Mouse (Mus musculus) spleen, postnatal 10 days (tissue): ENCODE results near the gene Car6.

Experiments used
- DNase-seq, 2 experiments: peaks; one replicate each; pipeline ENCODE4 v3.0.0; 2021 to 2022; ENCODE audit warnings: low spot score in 2 of 2

The Car6 gene

DNA sequence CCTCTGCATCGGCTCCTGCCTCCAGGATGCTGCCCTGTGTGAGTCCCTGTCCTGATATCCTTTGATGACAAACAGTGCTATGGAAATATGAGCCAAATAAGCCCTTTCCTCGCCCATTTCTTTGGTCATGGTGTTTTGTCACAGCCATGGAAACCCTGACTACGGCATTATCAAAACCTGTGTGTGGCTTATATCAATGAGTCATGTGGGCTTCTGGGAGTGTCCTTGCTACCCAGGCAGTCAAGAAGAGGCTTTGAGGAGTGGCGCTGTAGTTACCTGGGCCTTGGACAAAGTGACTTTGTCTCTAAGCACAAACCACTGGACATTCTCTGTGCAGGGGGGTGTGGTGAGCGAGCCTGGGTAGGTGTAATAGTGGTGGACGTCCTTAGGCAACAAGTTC is 8.9 kb downstream of the Car6 start:
- no peak for DNase-seq

DNA sequence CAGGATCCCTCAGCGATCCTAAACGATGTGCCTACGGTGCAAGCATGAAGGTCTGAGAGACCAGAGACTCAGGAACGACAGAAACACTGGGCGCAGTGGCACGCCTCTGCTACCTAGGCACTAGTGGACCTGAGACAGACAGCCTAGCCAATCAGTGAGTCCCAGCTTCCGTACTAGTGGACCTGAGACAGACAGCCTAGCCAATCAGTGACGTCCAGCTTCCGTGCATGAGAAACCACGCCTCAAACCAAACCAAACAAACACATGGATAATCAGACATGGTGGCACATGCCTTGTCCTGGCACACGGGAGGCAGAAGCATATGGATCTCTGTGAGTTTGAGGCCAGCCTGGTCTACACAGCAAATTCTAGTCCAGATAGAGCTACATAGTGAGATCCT is 12.9 kb downstream of the Car6 start:
- no peak for DNase-seq

DNA sequence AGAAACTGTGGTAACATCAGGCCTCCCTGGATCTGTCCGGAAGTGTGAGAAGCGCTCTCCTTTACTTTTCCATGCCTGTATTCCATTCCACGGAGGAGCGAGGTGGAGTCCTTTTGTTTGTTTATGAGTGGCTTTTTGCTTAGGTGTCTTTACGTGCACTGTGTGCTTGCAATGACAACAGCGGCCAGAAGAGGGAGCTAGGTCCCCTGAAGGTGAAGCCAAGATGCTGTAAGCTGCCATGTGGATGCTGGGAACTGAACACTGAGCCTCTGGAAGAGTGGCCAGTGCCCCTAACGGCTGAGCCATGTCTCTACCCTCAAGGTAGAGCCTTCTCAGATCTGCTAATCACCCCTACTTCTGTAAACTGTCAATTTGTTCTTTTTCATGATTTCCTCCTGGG is 19.8 kb downstream of the Car6 start:
- DNase-seq: peak in 1 of 2 experiments; percentile 37

DNA sequence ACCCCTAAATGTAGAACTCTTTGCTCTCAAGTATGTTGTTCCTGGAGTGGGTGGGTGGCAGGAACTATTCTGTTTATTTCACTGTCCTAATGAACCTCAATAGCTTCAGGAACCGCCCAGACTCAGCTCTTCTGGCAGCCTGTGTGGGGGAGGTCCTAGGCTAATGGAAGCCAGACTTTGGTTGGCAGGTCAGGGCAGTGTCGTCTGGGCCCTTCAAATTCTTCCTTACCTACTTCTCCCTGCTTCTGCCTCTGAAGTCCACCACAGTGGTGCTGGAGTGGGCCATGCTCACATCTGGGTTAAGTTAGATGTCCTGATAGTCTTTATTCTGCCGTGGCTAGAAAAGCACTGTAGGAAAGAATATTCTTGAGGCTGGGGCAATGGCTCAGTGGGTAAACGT is 23.0 kb downstream of the Car6 start:
- no peak for DNase-seq

DNA sequence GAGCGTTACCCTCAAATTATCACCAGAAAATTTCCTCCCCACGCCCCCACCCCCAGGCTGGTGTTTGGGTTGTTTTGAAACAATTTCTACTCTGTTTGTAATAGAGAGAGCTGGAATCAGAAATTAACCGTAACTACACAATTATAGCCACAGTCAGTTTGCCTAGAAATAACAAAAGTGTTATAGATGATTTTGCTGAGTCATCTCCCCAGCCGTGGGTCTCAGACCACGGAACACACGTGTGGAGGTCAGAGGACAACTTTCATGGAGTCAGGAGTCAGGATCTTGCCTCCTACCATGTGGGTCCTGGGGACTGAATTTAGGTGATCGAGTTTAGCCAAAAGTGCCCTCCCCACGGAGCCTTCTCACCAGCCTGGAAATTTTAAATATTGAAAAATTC is 24.0 kb downstream of the Car6 start:
- DNase-seq: no peak

DNA sequence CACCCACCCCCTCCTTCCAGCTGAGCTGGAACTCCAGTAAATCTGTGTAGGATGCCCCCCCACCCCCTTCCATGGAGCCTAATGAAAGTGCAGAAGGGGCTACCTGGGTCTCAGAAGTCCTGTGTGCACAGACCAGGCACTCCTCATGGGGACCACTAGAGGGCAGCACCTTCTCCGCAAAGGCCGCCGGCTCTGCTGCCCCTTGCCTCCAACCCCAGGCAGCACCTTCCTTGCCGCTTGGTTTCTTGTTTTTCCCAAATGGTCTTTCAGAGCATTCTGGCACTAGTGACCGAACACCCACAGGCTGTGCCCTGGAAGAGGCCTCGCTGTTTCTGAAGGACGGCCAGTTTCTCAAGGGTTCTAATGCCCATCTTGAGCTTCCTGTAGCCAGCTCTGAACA is 24.6 kb downstream of the Car6 start:
- DNase-seq: peak; percentile 16 to 52

DNA sequence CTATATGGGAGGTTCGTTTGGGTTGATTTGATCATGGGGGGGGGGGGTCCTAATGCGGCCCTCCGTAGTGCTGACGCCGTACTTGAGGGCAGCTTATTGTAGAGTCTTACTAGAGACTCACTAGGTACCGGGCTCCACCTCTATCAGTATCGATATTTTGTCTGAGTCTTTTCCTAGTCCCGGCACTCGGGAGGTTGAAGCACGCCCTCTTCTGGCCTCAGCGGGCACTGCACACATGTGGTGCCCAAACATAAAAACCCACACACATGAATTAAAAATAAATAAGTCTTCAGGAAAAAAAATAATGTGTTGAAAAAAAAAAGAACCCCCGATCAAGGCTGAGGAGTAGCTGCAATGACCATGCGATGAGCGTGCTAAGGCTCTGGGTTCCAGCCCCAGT is 27.1 kb downstream of the Car6 start:
- no peak for DNase-seq

DNA sequence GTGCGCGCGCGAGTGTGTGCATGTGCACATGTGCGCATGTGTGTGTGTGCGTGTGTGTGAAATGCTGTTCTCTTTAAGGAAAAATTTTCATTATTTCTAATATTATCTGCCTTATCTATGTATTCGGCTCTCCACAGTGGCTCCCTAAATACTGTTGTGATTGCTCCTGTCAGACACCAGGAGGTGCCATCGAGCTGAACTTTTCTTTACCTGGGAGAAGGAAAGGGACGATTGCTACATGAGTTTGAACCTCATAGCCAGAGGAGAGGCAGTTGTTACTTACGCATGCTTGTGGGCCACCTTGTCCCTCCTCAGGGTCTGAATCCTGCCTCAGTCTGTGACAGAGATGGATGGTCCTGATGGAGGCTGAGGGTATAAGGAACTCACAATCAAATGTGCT is 27.9 kb downstream of the Car6 start:
- peak; percentile 11 to 52 for DNase-seq

DNA sequence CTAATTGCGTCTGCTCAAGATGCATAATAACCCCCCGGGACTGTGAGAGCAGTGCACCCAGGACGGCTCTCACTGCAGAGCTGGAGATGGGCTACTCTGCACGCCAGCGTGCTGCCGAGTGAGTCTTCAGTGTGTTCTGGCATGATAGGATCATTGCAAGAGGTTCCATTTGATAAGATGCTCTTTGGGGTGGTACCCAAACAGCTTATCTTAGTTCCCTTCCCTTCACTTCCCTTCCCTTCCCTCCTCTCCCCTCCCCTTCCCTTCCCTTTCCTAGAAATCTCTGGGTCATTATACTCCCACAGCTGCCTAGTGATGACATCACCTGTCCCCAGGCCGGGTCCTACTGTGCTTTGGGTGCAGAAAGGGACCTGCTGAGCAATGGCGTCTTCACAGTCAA is 29.0 kb downstream of the Car6 start:
- DNase-seq: no peak

DNA sequence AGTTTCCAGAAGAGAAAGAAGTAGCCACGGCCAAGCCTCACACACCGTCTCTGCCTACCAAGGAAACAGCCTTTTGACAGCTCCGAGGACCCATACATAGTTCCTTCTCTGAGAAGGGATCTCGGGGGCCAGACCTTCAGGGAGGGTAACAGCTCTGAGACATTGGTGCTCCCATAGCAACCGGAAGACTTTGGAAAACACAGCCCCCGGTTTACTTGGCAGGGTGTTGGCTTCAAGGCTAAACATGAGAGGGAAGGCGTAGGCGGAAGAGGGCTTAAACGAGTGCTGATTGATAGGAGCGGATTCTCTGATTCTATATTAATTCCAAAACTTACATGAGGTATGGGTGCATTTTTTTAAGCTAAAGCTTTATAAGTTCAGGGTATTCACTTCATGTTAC is 32.7 kb downstream of the Car6 start:
- DNase-seq: no peak

DNA sequence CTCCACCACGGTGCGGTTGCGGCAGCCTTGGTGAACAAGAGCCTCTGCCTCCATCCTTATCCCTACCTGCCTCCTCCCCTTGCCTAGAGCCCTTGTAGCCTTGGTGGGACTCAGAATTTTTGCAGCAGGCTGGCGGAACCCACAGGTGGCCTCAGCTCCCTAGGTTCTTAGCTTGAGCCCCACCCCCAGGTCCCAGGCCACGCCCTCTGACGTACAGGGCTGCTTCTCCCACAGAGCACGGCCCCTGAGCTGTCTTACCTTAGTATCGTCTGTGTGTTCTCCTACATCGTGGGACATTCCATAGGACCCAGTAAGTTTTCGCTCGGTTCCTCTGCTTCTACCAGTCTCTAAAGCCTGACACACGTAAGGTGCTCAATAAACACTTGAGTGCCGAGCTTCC is 36.3 kb downstream of the Car6 start:
- DNase-seq: no peak

DNA sequence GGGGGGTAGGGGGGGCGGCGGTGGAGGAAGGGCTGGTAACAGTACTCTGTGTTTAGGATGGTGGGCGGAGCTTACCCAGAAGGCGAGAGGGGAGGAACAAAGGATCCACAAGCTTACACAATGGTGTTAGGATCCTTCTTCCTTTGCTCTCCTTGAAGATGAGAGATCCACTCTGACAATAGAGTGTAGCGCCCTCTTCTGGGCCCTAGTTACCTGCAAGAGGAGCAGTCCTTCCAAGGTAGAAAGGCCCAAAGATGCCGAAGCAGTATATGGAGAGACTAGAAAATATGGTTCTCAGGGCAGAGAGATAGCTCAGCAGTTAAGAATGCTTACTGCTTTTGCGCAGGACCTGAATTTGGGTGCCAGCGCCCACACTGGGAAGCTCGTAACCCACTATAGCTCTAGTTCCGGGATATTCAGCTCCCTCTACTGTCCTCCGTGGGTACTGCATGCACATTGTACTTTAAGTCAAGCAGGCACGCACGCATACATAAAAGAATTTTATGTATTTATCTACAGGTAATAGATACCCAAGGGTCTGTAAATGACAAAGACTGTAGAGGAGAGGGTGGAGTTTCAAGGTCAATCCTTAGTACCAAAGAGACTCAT is 38.5 kb downstream of the Car6 start:
- DNase-seq: no peak

DNA sequence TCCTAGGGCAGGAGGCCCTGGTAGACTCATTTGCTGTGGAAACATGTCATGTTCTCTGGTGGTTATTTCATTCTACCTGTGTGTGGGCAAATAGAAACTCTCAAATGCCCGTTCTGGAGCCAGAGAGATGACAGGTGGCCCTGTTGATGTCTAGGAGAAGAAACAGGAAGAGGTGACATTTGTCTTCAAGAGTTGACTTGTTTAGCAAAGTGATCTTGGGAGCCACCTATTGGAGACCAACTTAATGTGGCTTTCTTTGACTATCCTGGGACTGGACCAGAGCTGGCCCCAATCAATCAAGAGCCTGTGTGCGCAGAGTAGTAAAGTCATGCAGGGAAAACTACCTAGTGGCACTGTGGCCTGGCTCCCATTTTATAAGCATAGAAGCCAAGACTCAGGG is 41.7 kb downstream of the Car6 start:
- DNase-seq: no peak

DNA sequence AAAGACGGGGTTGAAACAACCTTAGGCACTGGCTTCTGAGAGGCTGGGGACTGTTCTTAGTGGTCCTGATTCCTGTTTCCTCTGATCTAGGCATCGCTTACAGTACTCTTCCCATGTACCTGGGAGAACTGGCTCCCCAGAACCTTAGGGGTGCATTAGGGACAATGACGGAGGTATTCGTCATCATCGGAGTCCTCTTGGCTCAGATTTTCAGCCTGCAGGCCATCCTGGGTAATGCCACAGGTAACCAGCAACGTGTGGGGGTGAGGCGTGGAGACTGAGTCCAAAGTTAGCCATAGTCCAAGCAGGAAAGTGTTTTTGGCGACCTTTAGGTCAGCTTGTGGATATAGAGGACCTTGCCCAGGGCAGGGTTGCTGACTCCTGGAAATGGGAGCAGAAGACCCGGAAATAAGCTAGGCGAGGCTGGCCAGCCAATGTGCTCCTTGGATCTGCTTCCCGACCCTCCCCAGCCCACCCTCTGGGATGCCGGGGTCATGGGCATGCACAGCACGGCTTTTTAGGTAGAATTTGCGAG is 43.7 kb downstream of the Car6 start:
- DNase-seq: no peak

DNA sequence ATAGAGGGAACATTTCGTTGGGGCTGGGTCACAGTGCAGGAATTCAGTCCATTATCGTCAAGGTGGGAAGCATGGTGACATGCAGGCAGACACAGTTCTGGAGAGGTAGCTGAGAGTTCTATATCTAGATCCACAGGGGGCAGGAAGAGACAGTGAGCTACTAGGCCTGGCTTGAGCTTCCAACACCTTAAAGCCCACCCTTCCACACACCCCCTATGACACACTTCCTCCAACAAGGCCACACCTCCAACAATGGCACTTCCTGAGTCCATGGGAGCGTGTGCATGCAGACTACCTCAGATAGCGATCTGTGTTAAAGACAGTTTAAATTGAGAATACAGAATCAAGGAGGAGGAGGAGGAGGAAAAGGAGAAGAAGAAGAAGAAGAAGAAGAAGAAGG is 45.4 kb downstream of the Car6 start:
- DNase-seq: no peak

DNA sequence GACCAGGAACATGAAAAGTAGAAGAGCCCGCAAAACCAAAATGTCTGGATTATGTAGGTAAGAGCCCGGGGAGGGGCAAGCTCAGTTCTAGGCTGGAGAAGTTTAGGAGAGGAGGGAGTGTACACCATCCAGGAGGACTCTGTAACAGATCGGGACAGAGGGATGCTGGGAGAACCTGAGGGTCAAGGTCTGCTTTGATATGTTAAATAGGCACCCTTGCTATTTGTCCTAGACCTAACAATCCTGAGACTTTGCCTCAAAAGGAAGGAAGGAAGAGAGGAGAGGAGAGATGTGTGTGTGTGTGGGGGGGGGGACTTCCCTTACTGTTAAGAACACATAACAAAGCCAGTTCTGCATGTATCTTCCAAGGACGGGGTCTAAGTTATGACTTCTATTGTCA is 45.8 kb downstream of the Car6 start:
- DNase-seq: no peak

DNA sequence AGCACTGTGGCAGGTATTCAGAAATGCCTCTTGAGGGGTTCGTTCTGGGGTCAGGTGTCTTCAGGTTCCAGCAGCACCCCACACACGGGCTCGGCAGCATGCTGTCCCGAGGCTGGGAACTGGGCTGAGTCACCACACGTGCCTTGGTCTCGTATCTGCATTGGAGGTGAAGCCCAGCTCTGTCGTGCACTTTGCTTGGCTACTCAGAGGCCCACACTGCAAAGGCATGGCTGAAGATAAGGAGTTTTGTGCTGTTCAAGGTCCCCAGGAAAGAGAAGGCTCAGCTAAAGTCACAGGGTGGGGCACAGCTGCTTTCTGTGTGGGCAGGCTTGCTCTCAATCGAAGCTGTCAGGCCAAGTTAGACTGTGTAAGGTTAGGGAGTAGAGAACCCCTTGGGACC is 48.6 kb downstream of the Car6 start:
- DNase-seq: no peak

DNA sequence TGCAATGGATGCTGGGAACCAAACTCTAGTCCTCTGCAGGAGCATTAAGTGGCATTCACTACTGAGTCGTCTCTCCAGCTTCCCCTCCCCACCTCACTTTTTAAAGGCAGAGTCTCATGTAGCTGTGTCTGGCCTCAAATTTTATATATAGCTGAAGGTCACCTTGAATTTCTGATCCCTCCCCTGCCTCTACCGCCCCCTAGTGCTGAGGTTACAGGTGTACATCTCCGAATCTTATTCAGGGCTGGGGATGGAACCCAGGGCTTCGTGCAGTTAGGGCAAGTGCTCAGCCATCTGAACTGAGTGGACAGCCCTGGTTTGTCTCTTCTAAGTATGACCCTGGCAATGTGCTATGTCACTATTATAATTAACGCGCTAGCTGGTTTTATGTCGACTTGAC is 50.1 kb downstream of the Car6 start:
- peak in 1 of 2 experiments; percentile 36 for DNase-seq

DNA sequence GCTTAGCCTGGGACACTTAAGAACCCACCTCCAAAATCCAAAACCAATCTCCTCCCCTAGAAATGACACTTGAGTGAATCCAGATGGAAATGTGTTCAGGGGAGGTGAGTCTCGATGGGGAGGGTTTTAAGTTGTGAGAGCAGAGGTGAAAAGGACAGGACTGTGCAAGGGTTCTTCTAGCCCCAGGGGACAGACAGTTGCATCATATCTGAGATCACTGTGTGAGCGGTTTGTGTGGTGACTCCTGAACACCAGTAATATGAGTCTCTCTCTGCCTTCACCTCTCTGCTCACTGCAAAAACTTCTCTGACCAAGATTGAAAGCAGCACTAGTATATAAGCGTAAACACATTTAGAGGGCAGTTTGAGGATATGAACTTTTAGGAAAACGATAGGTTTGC is 54.8 kb downstream of the Car6 start:
- no peak for DNase-seq

DNA sequence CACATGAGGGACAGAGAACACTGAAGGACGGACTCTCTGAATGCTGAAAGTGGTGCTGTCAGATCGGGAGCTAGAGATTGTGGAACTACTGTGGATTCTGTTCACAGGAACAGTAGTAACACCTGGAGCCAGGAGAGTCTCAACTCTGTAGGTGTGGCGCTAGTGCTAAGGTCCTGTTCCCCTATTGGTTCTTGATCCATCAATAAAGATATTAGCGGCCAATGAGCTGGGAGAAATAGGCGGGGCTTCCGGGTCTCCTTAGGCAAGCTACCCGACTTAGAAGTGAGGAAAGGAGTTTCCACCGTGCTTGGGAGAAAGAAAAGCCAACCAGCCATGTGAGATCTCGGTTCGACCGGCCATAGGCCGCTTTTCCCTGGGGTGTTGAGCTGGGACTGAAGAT is 56.9 kb downstream of the Car6 start:
- DNase-seq: no peak

DNA sequence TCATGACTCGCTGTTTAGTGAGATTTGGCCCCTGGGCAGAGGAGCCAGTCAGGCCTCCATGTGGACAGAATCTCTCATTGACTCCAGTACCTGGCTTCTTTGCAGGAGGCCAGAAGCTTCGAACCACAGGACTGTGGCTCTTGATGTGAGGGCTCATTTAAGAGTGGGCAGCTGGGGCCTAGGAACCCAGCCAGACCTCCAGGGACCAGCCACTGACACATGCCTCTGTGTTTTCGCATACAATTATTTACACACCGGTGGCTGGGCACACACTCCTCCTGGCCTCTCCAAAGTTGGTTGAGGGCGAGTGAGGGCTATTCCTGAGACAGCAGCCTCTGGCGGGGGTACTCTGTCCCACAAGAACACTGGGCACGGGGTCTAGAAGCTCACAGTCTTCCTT is 60.8 kb downstream of the Car6 start:
- DNase-seq: no peak

DNA sequence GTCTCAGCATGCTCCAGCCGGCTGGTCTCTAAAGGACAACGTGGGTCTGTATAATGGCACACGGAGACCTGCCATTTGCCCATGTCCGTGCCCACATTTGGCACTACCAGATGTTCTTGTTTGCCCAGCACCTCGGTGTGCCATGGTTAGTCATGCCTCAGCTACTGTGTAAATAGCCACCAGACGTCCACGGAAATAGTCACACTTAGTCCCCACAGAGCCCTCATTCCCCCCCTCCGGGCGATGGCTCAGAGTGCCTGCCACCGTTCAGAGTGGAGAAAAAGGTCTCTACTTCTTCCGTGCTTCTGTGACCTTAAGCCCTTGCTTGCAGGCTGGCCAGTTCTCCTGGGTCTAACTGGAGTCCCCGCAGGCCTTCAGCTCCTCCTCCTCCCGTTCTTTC is 62.0 kb downstream of the Car6 start:
- no peak for DNase-seq

DNA sequence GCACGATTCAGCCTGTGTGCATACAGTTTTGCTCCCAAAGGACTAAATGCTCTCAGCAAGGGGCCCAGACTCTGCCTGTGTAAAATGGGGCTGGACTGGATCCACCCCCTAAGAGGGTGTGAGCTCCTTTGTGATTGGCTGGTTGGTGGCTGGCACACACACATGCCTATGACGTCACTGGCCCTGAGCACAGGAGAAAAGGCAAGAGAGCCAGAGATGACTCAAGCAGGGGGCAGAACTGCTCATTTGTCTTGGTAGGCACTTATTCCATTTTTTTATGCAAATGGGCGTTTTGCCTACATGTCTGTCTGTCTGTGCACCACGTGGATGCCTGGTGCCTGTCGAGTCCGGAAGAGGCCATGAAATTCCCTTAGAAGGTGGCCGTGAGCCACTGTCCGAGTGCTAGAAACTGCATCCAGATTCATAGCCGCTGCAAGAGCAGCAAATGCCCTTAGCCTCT is 63.0 kb downstream of the Car6 start:
- peak in 1 of 2 experiments; percentile 60 for DNase-seq

DNA sequence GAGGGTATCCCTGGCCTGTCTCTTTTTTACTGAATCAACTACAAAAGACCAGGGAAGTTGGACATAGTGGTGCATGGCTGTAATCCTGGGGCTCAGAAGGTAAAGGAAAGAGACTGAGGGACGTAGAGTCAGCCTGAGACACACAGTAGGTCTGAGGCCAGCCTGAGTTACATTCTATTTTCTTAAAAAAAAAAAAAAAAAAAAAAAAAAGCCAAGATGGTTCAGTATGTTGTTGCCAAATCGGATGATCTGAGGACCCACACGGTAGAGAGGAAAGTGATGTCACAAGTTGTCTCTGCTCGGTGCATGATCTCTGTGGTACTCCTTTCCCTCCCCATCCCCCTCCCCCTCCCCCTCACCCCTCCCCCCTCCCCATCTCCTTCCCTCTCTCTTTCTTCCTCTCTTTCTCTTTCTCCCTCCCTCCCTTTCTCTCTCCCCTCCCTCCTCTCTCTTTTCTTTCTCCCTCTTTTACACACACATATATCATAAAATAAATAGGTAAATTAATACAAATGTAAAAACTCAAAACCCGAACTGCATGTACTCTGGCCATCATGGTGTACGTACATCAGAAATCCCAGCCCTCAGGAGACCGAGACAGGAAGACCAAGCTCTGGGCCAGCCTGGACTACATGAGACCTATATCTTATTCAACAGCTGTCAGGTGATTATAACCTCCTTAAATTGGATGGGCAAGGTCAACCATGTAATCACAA is 63.6 kb downstream of the Car6 start:
- DNase-seq: no peak
